Mouse (Mus musculus): ENCODE data around the gene Gm42878. TPM values are rescaled to one million over a fixed set of nuclear protein-coding genes. Genes with fewer than 3 reads are reported as not detected.

The Gm42878 gene
- polyA plus RNA-seq, 1 experiment from 2014 or later = not detected

- H3K4me2 ChIP-seq = no peak overlapping the region
- H3K4me3 ChIP-seq = no peak overlapping the region
- no peaks in the 10 kb centered on the region for H3K4me1 ChIP-seq
- H3K36me3 ChIP-seq = no peaks in the 10 kb centered on the region
- ATAC-seq (ENCODE audit: extremely low read depth, insufficient number of reproducible peaks, low FRiP score, low TSS enrichment) = no peak
- no peak overlapping the region for H3K27ac ChIP-seq (replicated peaks)
- H3K9me3 ChIP-seq = no peaks in the 10 kb centered on the region
- H3K9ac ChIP-seq = no peak overlapping the region
- H3K27me3 ChIP-seq (replicated peaks) = no peaks in the 10 kb centered on the region
- WGBS = 74% methylated on average over 1 of the region's 1 CpGs
Observed at GRCm38 (mm10) chr5:121476040-121476439, 69.2 kb downstream of the Gm42878 start.

DNA sequence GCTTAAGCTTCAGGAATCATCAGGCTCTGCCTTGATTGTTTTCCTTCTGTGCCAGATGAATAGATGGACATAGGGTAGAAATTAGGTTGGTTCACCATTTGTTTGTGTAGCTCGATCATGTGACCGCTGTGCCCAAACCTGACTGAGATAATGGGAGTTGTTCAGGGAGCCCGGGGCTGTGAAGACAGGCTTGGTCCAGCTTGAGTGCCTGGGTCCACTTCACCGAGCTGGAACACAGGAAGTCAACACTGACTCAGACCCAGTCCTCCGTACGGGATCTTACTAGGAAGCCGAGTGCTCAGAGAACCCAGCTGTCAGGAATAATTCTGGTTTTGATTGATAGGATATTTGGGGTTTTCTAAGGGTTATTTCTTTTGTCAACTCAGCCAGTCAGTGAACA is 70.7 kb downstream of the Gm42878 start:
- Histone ChIP-seq H3K4me2 (no peak overlapping the region), H3K27me3 (replicated peaks) (no peaks in the 10 kb centered on the region), H3K27ac (replicated peaks) (no peak overlapping the region), H3K9me3 (no peaks in the 10 kb centered on the region), H3K36me3 (no peaks in the 10 kb centered on the region), H3K9ac (no peak overlapping the region), H3K4me1 (peaks cover 3% of the 10 kb centered on the region; the same call in 1 of the 2 replicates), H3K4me3 (no peak overlapping the region)
- ATAC-seq (ENCODE audit: extremely low read depth, insufficient number of reproducible peaks, low FRiP score, low TSS enrichment) = no peak
- 68% methylated on average over 7 of the region's 7 CpGs for WGBS

DNA sequence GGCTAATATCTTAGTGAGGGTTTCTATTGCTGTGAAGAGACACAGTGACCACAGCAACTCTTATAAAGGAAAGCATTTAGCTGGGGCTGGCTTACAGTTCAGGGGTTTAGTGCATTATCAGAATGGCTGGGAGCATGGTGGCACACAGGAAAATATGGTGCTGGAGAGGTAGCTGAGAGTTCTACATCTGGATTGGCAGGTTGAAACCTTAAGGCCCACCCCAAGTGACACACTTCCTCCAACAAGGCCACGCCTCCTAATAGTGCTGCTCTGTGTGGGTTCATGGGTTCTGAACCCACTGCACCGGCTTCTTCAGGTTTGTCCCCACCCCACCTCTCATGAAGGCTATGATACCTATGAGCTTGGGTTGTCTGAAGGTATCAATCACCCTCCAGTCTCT is 72.9 kb downstream of the Gm42878 start:
- no peak for ATAC-seq (ENCODE audit: extremely low read depth, insufficient number of reproducible peaks, low FRiP score, low TSS enrichment)
- Histone ChIP-seq H3K9me3 (no peaks in the 10 kb centered on the region), H3K9ac (no peak overlapping the region), H3K36me3 (no peaks in the 10 kb centered on the region), H3K4me1 (peaks cover 3% of the 10 kb centered on the region; the same call in 1 of the 2 replicates), H3K4me3 (no peak overlapping the region), H3K4me2 (no peak overlapping the region), H3K27ac (replicated peaks) (no peak overlapping the region), H3K27me3 (replicated peaks) (no peaks in the 10 kb centered on the region)
- WGBS = 78% methylated on average over 2 of the region's 2 CpGs

DNA sequence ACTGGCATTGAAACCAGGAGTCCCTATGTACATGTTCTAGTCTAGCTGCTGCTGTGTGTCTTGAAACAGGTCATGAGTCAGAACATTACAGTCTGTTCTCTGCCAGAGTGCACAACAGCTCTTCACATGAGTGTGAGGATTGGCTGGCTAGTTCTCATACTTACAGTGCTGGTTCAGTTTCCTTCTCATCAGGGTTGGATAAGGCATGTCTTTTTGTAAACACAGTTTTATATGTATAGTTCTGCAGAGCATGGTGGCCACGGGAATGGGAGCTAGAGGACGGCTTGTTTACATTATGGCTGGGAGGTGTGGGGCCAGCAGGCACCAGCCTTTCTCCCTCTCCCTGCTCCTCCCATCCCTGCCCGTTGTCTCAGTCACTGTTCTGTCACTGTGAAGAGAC is 75.7 kb downstream of the Gm42878 start:
- no peak for ATAC-seq (ENCODE audit: extremely low read depth, insufficient number of reproducible peaks, low FRiP score, low TSS enrichment)
- Histone ChIP-seq H3K4me2 (no peak overlapping the region), H3K27ac (replicated peaks) (no peak overlapping the region), H3K36me3 (no peaks in the 10 kb centered on the region), H3K4me3 (no peak overlapping the region), H3K9ac (no peak overlapping the region), H3K9me3 (no peaks in the 10 kb centered on the region), H3K27me3 (replicated peaks) (no peaks in the 10 kb centered on the region), H3K4me1 (peaks cover 3% of the 10 kb centered on the region; the same call in 1 of the 2 replicates)
- WGBS = 26% methylated on average over 3 of the region's 3 CpGs

Other genes with a start within 250 kb of the Gm42878 start
- 69.5 and 76.5 TPM in 2 replicates for gene Trafd1, start 159.8 kb downstream of the Gm42878 start, polyA plus RNA-seq (2015; fragmentation: Nextera tagmentation; extraction: Ambion mirVana)
- 30.4 and 34.7 TPM in 2 replicates for gene Naa25, start 147.5 kb downstream of the Gm42878 start, polyA plus RNA-seq (2015; fragmentation: Nextera tagmentation; extraction: Ambion mirVana)
- gene Tmem116, start 93.6 kb downstream of the Gm42878 start, polyA plus RNA-seq (2015; fragmentation: Nextera tagmentation; extraction: Ambion mirVana) = 3.9 TPM in 2 replicates
- gene Erp29, start 93.0 kb downstream of the Gm42878 start, polyA plus RNA-seq (2015; fragmentation: Nextera tagmentation; extraction: Ambion mirVana) = 146 and 160 TPM in 2 replicates
- gene Adam1b, start 42.0 kb downstream of the Gm42878 start, polyA plus RNA-seq (2015; fragmentation: Nextera tagmentation; extraction: Ambion mirVana) = 0.09 TPM in 1 of 2 replicates, not detected in the other
- gene Adam1a, start within 50 bp of the Gm42878 start, polyA plus RNA-seq (2015; fragmentation: Nextera tagmentation; extraction: Ambion mirVana) = 1.2 and 1.3 TPM in 2 replicates
- 31.7 and 33.6 TPM in 2 replicates for gene Mapkapk5, start 423 bp upstream of the Gm42878 start, polyA plus RNA-seq (2015; fragmentation: Nextera tagmentation; extraction: Ambion mirVana)
- 70.7 and 71.8 TPM in 2 replicates for gene Aldh2, start 48.3 kb upstream of the Gm42878 start, polyA plus RNA-seq (2015; fragmentation: Nextera tagmentation; extraction: Ambion mirVana)
- gene Acad12, start 73.5 kb upstream of the Gm42878 start, polyA plus RNA-seq (2015; fragmentation: Nextera tagmentation; extraction: Ambion mirVana) = 5.1 and 6.8 TPM in 2 replicates
- gene Acad10, start 115.0 kb upstream of the Gm42878 start, polyA plus RNA-seq (2015; fragmentation: Nextera tagmentation; extraction: Ambion mirVana) = 1.7 TPM in 2 replicates
- 24.4 and 25.0 TPM in 2 replicates for gene Brap, start 115.1 kb upstream of the Gm42878 start, polyA plus RNA-seq (2015; fragmentation: Nextera tagmentation; extraction: Ambion mirVana)
- 35.4 and 39.6 TPM in 2 replicates for gene Atxn2, start 165.9 kb upstream of the Gm42878 start, polyA plus RNA-seq (2015; fragmentation: Nextera tagmentation; extraction: Ambion mirVana)